Mouse (Mus musculus) kidney, postnatal 25 days (tissue): ENCODE measurements around the gene Ascc1.

Source experiments
- DNase-seq, 2 experiments: peaks; one replicate each; pipeline ENCODE4 v3.0.0; 2021; ENCODE audit warnings: mixed read lengths in 2 of 2

Gene Ascc1

DNA sequence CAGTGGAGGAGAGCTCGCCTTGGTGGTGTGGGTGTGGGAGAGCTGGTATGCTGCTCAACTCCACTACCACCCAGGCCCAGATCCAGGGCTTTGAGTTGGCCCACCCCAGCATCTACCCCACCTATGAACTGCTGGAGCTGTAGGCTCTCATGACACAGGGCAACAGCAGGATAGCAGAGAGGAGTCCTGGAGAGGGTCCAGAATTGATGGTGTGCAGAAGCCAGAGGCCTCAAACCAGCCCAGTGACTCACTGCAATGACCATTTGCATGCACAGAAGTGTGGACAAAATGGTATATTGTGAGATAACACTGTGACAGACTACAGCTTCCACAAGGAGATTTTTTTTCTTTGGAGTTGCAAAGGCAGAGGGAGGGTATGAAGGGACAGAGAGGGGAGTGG lies 21.1 kb downstream of the Ascc1 start:
- no peak for DNase-seq

DNA sequence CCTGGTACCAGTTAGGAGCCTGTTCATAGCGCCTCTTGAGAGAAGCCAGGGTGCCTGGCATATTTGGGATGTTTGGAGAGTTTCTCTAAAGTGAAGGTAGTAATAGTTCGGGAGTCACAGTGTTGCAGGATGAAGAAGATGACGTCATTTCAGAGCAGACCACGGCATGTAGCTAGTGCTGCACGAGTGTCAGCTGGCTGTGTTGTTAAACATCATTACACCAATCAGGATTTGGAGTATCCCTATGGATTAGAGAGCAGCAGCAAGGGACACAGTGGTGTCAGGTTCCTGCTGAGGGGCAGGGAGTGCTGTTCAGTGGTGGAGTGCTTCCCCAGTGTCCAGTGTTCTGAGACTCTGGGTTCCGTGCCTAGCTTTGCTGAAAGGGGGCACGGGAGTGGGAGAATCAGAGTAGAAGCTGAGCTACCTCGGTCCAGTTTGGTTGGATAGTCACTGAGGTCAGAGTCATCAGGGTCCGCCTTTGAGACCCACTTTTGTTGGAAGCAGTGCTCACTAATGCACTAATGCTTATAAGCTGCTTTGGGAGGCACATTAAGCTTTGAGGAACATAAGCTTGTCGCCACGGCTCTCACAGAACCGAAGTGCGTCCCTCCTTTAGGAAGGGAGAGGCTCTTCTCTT lies 24.3 kb downstream of the Ascc1 start:
- no peak for DNase-seq

DNA sequence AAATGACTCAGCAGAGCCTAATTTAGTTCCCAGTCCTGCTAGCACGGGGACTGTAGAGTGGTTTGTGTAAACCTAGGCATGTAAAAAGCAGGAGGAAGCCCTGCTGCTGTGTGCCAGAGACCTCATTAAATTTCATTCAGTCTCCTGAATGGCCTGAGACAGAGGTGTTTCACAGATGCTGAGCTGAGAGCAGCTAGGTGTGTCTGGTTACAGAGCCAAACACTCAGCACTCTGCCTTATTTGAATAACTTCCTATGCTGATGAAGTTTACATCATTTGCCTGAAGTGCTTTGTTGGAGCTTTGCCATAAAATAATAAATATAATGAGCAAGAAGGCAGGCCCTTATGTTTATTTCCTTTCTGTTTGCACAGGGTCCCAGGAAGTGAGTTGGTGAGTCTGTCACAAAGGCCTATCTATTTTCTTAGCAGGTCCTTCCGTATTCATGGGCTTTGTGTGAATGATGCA lies 25.0 kb downstream of the Ascc1 start:
- no peak for DNase-seq

DNA sequence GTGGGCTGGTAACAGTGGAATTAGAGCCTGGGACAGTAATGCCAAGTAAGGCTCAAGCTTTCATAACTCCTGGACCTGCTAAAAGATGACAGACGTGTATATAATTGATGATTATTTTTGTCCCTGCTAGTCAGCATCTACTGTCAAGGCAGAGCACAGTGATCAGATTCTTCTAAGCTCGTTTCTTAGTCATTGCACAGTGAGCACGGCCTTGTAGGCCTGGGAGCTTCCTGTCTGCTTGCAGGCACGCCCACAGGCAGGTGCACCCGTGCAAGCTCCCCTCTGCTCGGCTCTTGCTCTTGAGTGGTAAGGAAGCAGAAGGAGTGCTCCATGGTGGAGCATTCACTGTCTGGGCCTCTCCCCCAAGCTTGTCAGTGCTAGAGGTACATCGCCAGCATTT lies 25.6 kb downstream of the Ascc1 start:
- DNase-seq, result no peak

DNA sequence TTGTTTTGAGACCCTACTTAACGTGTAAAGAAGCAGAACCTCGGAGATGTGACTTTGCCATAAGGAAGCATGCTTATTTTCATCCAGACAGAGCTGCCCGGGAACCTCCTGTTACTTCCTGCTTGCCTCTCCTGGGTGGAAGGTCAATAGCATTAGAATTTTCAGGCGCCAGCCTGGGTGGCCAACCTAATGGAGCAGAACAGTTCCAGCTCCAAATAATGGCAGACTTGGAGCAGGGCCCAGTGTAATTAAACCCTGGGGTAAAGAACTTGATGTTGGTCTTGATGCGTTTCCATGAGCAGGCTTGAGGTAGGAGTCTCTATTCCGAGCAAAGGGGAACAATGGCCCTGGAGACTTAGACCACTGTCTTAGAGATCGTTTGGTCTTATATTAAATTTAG lies 26.4 kb downstream of the Ascc1 start:
- DNase-seq, result peak; percentile 91 to 94

DNA sequence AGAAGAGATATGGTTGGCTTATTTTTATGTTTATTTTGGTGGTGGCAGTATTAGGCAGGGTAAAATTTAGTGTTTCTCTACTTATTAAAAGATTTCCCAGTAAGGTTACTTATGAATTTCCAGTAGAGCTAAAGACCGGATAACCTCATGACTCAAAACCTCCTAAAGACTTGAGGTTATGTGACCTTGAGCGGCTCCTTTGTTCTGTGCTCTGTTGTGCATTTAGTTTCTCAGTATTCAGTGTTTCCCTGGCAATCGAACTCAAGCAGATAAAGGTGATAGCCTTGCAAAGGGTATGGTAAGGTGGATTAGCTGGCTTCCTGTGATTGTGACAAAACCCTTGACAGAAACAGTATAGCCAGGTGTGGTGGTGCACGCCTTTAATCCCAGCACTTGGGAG lies 26.8 kb downstream of the Ascc1 start:
- DNase-seq, result no peak

DNA sequence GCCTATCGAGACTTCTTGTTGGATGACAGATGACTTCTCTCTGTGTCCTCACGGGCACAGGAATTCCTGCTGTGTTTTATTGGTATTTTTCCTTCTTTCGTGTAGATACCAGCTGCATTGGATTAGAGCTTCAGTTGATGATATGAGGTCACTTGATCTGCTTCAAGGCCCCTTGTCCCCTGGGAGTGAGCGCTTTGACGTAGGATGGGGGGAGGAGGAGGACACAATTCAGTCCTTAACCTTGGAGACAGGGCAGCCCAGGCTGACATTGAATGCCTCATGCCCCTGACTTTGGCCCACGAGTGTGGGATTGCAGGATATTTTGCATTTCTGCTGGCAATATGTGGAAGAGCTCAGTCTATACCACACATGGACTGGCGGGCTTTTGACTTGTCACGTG lies 29.0 kb downstream of the Ascc1 start:
- no peak for DNase-seq

DNA sequence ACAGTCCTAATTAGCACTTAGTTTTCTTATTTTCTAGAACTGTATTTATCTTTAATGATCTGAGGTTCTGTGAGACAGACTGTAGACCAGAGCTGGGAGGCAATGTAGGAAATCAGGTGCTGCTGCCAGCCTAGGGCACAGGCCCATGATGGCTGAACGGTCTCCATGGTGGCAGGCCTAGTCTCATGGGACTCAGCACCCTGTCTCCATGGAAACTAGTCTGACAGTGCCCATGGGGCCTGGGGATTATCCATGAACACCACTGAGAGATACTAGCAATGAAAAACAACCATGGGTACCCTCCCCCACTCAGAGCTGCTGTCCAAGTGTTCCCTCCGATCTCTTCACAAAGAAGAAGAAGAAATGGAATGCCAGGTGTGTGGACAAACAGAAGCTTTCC lies 29.4 kb downstream of the Ascc1 start:
- DNase-seq, result no peak

DNA sequence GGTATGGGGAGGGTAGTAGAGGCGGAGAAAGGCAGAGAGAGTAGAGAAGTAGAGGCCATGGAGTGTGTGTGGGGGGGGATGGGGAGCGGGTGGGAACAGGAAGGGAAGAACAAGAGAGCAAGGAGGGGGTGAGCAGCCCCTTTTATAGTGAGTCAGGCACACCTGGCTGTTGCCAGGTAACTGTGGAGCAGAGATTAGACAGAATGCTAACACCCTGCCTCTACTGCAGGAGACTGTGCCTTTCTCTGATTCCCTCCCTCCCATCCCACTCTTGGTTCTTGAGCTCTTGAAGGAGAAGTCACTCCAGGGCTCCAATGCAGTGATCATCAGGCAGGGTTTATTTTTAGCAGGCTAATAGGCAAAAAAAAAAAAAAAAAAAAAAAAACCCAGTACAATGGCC lies 30.0 kb downstream of the Ascc1 start:
- DNase-seq, result no peak

DNA sequence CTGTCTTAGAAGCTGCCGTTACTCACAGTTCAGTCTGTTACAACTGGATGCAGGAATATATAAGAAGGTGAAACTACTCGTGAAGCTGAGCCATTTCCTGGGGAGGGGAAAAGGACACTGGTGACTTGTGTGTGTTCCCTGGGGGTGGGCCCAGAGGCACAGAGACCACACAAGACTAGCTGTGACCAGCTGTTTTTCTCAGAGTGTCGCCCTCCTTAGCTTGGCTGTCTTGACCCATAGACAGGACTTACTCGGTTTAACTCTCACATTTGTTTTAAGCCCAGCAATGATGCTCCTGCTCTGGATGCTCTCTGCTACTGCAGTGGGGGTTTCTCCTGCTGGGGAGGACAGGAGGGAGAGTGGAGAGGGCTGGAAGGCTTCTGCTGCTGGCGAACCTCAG lies 30.5 kb downstream of the Ascc1 start:
- no peak for DNase-seq

DNA sequence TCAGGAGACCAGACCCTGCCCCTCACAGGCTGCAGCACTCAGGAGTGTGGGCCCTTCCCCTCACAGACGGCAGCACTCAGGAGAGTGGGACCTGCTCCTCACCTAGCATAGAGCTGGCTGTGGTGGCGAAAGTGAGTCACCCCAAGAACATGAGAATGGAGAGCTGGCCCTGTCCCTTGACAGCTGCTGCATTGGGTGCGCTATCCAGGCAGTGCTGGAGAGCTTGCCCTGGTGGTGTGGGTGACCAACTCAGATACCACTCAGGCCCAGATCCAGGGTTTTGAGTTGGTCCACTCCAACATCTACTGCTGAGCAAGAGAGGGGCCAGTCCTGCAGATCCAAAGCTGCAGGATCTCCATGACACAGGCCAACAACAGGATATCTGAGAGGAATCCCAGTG lies 32.0 kb downstream of the Ascc1 start:
- DNase-seq, result no peak

DNA sequence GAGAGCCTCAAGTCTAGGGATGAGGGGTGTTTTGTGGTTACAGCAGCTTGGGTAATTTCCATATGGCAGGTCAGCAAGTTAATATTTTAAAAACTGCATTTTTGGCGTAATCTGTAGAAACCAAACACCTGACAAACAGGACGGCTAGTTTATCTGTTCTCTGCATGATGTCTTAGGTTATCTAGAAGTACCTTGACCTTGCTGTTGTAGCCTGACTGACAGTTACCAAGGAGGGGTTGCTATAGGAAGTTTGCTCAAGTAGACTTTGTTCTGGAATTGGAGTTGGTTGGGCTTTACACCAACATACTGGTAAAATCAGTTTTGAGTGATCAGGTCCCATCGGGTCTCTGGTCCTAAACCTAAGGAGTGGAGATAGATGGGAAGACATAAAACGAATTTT lies 33.1 kb downstream of the Ascc1 start:
- DNase-seq, result no peak

DNA sequence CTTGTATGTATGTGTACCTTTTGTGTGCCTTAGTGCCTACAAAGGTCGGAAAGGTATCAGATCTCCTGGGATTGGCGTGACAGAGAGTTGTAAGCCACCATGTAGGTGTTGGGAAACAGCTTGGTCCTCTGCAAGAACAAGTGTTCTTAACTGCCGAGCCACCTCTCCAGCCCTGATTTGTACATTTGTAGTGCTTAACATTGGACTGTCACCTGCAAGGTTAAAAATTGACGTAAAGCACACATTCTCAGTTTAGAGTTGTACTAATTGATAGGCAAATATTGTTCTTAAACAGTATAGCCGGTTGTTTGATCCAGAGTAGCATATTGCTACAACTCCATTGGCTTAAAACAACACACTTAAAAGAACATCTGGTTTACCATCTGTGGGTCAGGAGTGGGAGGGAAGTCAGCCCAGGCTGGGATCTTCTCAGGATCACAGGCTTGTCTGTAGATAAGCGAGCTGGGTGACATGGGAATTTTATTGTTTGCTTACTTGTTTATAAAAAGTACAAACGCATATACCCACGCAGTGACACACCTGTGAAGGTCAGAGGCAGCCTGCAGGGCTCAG lies 39.8 kb downstream of the Ascc1 start:
- no peak for DNase-seq

DNA sequence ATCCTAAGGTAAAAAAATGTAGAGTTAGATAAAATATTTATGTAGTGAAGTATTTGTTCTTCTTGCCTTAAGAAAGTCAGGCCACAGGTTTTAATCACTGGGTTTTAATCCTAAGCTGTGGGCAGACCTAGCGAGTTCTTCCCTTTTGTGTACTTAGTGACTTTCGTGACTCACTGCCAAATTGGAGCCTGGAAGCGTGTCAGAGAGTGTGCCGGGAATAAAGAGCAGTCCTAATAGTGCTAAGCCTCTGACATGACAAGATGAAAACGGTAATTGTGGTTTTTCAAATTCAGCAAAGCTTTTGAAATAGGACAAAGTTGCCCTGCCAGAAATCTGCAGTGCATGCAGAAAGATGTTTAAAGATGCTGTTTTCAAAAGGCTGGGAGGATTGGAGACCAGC lies 44.1 kb downstream of the Ascc1 start:
- no peak for DNase-seq

DNA sequence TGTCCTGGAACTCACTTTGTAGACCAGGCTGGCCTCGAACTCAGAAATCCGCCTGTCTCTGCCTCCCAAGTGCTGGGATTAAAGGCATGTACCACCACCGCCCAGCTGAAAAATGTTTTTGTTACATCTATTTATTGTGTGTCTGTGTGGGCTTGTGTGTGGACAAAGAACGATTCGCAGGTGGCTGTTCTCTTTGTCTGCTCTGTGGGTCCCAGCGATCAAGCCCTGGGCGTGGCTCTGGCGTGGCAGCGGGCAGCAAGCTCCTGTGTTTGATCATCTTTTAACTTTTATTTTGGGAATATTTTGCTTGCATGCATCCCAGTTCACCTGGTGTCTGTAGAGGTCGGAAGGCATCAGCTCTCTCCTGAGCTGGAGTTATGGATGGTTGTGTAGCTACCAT lies 48.0 kb downstream of the Ascc1 start:
- DNase-seq, result no peak

DNA sequence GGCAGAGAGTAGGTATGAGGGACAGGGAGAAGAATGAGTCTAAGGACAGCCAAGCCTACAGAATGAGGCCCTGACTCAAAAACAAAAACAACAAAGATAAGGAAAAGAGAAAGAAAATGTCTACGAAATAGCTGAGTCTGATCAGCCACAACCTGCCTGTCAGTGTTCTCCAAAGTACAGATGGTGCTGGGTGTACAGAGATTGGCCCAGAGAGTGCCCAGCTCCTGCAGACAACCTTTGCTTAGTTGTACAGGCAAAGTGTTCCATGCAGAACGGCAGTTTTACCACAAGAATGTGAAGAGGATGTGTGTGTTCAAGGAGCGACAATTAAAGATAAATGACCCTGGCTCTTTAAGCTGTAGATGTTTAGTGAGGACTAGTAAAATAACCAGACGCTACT lies 50.5 kb downstream of the Ascc1 start:
- DNase-seq, result no peak

DNA sequence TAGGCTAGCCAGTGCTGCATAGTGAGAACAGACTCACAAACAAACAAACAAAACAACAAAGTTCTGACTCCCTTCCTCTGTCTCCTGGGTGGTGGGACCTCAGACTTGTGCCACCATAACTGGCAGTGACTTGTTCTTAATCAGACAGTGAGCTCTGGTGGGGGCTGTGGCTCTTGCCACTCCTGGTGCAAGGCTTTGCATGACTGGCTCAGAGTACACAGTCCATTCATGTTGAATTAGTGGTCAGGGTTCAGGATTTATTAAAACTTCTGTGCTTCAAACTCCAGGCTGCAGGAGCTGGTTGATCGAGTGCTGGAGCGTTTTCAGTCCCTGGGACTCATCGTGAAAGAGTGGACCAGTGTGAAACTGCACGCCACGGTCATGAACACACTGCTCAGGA lies 59.6 kb downstream of the Ascc1 start:
- peak; percentile 46 to 67 for DNase-seq

DNA sequence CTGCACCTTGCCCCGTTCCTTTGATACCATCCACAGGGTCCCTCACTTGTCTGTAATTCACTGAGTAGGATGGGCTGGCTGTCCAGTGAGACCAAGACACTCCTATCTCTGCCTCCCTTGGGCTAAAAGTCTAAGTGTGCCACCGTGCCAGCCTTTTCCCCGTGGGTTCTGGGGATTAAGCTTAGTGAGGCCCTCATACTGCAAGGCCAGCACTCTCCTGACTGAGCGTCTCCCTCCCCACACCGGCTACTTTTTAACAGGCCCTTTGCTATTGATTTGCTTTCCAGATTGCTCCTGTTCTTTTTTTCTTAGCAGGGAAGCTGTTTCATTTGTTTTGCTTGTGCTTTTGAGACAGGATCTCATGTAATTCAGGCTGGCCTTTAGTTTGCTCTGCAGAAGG lies 60.3 kb downstream of the Ascc1 start:
- DNase-seq, result peak; percentile 36 to 56

DNA sequence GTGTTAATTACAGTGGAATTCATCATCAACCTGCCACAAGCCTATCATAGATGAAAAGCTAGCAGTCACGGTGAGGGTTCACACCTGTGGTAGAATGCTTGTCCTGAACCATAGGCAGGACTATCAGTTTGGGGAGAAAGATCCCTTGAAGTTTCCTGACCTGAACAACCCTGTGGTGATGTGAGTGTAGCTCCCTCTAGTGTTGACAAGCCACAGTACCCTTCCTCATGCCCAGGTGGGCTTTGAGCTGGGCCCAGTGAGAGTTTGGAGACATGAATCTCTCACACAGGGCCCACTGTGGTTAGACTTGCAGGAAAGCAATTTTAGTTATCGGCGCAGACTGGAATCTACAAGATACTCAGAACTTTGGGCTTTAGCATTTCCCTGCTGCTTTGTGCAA lies 63.9 kb downstream of the Ascc1 start:
- peak; percentile 56 to 58 for DNase-seq

DNA sequence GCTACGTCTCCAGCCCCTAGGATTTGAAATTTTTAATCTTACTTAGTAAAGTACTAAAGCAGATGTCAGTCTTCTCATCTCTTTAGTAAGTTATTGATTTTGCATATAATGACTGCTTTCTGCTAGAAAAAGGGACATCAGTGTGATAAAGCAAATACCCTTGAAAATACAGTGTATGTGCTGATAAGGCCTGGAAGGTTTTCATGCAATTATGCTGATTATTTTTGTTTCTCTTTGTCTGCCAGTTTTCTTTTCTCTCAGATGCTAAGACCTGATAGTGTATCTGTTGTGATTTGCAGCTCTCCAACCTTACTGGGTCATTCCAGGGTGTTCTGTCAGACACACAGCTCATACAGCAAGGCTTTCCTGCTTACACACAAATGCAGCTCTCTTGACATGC lies 72.6 kb downstream of the Ascc1 start:
- no peak for DNase-seq

DNA sequence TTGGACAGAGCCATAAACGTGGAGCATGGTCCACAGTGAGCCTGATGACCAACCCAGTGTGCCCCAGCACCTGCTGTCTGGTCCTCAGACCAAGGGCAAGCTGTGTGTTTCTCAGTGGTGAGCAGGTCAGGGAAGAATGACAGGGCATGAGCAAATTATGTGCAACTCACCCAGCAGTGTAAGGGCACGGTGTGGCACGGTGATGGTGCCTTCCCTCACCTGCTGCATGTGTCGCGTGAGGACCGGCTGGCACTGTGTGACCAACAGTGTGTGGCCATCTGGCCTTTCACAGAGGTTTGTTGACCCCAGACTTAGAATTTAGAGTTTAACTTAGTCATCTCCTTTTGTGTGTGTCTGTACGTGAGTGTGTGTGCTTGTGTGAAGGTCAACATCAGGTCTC lies 74.6 kb downstream of the Ascc1 start:
- DNase-seq, result no peak

DNA sequence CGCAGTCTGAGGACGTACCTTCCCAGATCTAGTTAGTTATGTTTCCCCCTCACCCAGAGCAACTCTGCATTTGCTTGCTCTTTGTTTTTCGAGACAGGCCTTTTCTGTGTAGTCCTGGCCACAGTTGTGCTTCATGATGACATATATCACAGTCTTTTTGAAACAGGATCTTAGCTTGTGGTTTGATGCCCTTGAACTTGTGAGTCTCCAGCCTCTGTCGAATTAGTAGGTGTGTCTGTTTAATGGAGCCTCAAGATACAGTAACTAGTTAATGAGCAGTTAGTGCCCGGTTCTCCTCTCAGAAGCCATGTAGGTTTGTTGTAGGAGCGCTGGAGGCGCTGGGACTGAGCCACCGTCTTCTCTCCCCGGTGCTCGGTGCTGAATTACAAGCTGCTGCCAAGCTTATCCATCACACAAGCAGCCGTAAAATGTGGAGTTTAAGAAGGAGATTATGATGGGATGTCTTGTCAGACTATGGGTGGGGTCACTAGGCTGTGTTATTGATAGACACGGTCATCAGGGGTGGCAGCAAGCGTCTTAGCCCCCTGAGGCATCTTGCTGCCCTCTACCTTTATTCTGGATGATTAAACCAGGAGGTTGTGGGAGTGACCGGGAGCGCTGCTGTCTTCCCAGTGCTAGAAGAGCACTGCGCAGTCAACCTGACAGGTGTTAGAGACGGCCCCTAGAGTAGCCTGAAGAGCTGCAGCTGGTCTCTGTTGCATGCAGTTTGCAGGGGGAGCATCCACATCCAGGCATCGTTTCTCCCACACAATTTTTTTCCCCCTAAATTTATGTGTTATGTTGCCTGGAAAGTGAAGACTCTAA lies 75.3 kb downstream of the Ascc1 start:
- no peak for DNase-seq

DNA sequence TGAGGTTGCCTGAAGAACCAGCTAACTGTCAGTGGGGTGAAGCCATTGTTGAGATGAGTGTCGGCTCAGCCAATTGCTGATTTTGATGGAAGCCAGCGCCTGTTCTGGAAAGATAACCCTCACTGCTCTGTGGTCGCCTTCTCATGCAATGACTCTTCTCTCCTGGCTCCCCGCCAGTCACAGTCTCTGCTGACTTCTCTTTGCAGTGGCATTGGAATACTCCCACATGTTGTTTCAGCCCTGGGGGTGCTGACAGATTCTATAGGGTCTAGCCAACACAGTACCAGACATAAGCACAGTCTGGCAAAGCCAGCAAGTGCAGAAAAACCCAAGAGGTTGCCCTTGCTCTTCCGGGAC lies 75.9 kb downstream of the Ascc1 start:
- DNase-seq, result peak; percentile 49 to 52

DNA sequence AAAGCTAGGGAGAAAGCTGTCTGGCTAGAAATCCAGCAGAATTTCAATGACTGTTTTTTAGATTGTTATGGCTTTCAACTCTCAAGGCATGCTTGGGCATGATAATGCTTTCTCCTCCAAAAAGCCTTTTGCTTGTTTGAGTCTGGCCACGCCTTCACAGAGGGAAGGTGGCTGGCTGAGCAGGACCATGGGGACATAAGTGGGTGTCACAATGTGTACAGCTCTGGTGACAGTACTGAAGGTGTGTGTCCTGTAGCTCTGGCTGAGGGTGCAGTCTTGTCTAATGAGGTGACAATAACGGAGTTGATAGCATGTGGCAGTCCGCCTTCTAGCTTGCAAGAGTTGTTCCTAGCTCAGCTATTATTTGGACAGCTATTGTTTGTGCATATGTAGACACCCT lies 77.6 kb downstream of the Ascc1 start:
- DNase-seq, result no peak

DNA sequence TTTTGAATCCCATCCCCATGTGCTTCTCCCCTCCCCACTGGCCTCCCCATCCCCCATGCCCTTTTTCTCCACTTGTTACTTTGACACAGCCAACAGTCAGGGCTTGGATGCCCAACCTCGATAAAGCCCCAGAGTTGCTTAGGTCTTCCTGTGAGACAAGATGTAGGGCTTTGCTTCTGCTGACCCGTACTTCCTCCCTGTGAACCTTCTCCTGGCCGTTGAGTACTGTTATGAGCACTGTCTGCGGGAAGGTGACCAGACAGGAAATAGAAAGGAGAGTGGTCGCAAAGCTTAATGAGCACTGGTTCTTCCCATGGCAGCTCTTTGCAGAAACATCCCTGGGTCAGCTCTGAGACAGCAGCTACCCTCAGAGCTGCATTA lies 78.0 kb downstream of the Ascc1 start:
- no peak for DNase-seq
